Mouse (Mus musculus) gastrocnemius, postnatal 14 days (tissue): ENCODE measurements around the gene Plcz1. TPM values are rescaled to one million over a fixed set of nuclear protein-coding genes. Genes with fewer than 3 reads are reported as not detected.

Experiments used
- DNase-seq: peaks from one replicate; pipeline ENCODE4 v3.0.0; 2021; ENCODE audit warnings: mixed read lengths
- intact Hi-C: fragments of 180-260 bp; cut with DNase I; formaldehyde crosslinking; loops from one replicate; pipeline ENCODE4 v1.15.1; 2025; ENCODE audit warnings: low total_unique reads
- long read RNA-seq, 2 experiments: library from polyadenylated mRNA; stranded (forward); transcript quantifications; one replicate each; pipeline ENCODE4 v2.0.0; 2021
- total RNA-seq, 2 experiments: library from RNA; stranded (reverse); gene quantifications; 2 replicates each; pipeline ENCODE4 v1.2.3; 2021

Gene Plcz1
- total RNA-seq = not detected
- long read RNA-seq, experiment 1 = 0 reads
- long read RNA-seq, experiment 2 = 0 reads

GRCm38 (mm10) chr6:140041357-140041756 lies at the start of gene Plcz1:
Gene Plcz1 (minus strand): TSS chr6:140041457.
- intact Hi-C loops = no loop called here
- DNase-seq = no peak

- no peak for DNase-seq
- intact Hi-C loops = no loop called here
Measured at GRCm38 (mm10) chr6:140089855-140090254, 48.6 kb upstream of the Plcz1 start.

GRCm38 (mm10) chr6:140081739-140082138 lies 40.5 kb upstream of the Plcz1 start:
- intact Hi-C loops = no loop called here
- DNase-seq = no peak

GRCm38 (mm10) chr6:140080933-140081332 lies 39.7 kb upstream of the Plcz1 start:
- no peak for DNase-seq
- intact Hi-C loops = no loop called here

- DNase-seq = no peak
- intact Hi-C loops = no loop called here
Measured at GRCm38 (mm10) chr6:140069177-140069576, 27.9 kb upstream of the Plcz1 start.

GRCm38 (mm10) chr6:140054271-140054928 lies 13.1 kb upstream of the Plcz1 start:
- intact Hi-C loops = no loop called here
- DNase-seq = no peak

- DNase-seq = peak; percentile 61
- intact Hi-C loops = no loop called here
Measured at GRCm38 (mm10) chr6:140051476-140051875, 10.2 kb upstream of the Plcz1 start.

GRCm38 (mm10) chr6:140040952-140041351 lies 305 bp downstream of the Plcz1 start, which contains the start of gene Capza3:
Gene Capza3 (plus strand): TSS chr6:140041252.
- DNase-seq = no peak

GRCm38 (mm10) chr6:140024404-140024803 lies 16.9 kb downstream of the Plcz1 start:
- no peak for DNase-seq
- intact Hi-C loops = no loop called here

More at GRCm38 (mm10) chr6:140040952-140041351, 305 bp downstream of the Plcz1 start, which contains the start of gene Capza3:
- intact Hi-C loops = no loop called here

- intact Hi-C loops = no loop called here
- DNase-seq = no peak
Measured at GRCm38 (mm10) chr6:140005181-140005580, 36.1 kb downstream of the Plcz1 start.

GRCm38 (mm10) chr6:139989597-139989996 lies 51.7 kb downstream of the Plcz1 start:
- DNase-seq = no peak
- intact Hi-C loops = no loop called here

- intact Hi-C loops = no loop called here
Measured at GRCm38 (mm10) chr6:139989075-139989474, 52.2 kb downstream of the Plcz1 start.

GRCm38 (mm10) chr6:139986564-139986963 lies 54.7 kb downstream of the Plcz1 start:
- intact Hi-C loops = no loop called here
- DNase-seq = no peak

More at GRCm38 (mm10) chr6:139989075-139989474, 52.2 kb downstream of the Plcz1 start:
- no peak for DNase-seq

GRCm38 (mm10) chr6:139984069-139984468 lies 57.2 kb downstream of the Plcz1 start:
- intact Hi-C loops = no loop called here
- no peak for DNase-seq

GRCm38 (mm10) chr6:139981061-139981460 lies 60.2 kb downstream of the Plcz1 start:
- intact Hi-C loops = no loop called here

GRCm38 (mm10) chr6:139978114-139978513 lies 63.1 kb downstream of the Plcz1 start:
- no peak for DNase-seq
- intact Hi-C loops = no loop called here

More at GRCm38 (mm10) chr6:139981061-139981460, 60.2 kb downstream of the Plcz1 start:
- no peak for DNase-seq

GRCm38 (mm10) chr6:139974668-139975067 lies 66.6 kb downstream of the Plcz1 start:
- no peak for DNase-seq
- intact Hi-C loops = no loop called here

GRCm38 (mm10) chr6:139971608-139972298 lies 69.5 kb downstream of the Plcz1 start:
- DNase-seq = no peak
- intact Hi-C loops = no loop called here

GRCm38 (mm10) chr6:139966684-139967083 lies 74.6 kb downstream of the Plcz1 start:
- DNase-seq = no peak
- intact Hi-C loops = no loop called here

GRCm38 (mm10) chr6:139964895-139965294 lies 76.4 kb downstream of the Plcz1 start:
- no peak for DNase-seq
- intact Hi-C loops = no loop called here

- intact Hi-C loops = no loop called here
- peak; percentile 36 for DNase-seq
Measured at GRCm38 (mm10) chr6:139963775-139964174, 77.5 kb downstream of the Plcz1 start.
